Mouse (Mus musculus): ENCODE results near the gene Nt5dc2.

DNA sequence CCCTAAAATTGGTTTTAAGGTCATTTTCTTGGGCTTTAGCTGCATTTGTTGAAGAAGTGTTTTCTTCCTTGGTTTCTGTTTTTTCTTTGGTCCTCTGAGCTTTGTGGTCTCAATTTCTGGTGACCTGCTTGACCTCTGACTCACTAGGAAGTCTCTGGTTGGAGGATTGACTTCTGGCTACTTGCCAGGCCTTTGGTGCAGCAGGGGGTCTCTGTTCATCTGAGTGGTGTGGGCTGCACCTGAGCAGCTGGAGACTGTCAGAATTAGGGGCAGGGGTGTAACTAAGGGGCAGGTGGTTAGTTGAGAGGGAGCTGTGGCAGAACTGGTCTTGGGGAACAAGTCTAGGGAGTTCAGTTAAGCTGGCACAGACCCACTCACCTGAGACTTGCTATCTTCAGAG lies 49.7 kb upstream of the Nt5dc2 start:
- TF ChIP-seq CTCF (IDR thresholded peaks at IDR 0.05; ENCODE audit: low read depth, low read length) (no peak), POLR2A (IDR thresholded peaks at IDR 0.05; ENCODE audit: extremely low read depth, insufficient read depth, low read length) (no peak)
